Mouse (Mus musculus) stomach, embryonic 14.5 days (tissue): Measurements from ENCODE around the gene Efna3. TPM values are rescaled to one million over a fixed set of nuclear protein-coding genes. Genes with fewer than 3 reads are reported as not detected.

Source experiments
- ATAC-seq: fragments of 200-750 bp; cut with Nextera tagmentation; 2 replicates; pipeline ENCODE4 v1.8.0; 2017; ENCODE audit warnings: low read depth, moderate TSS enrichment; ENCODE audit not compliant: insufficient number of reproducible peaks, insufficient read depth, low FRiP score
- H3K27ac ChIP-seq: fragments of 300-500 bp; sonication (generic); 2 replicates; pipeline ENCODE4 v1.5.1; 2014; ENCODE audit warnings: mild to moderate bottlenecking, low read length, moderate library complexity, mixed read lengths
- H3K27me3 ChIP-seq: fragments of 300-500 bp; sonication (generic); 2 replicates; pipeline ENCODE4 v1.6.1; 2014; ENCODE audit warnings: low read length, control low read depth, mixed read lengths; ENCODE audit not compliant: control insufficient read depth, insufficient read depth
- H3K36me3 ChIP-seq: fragments of 300-500 bp; sonication (generic); 2 replicates; pipeline ENCODE4 v1.6.1; 2014; ENCODE audit warnings: mild to moderate bottlenecking, control low read depth, low read length, moderate library complexity, mixed read lengths; ENCODE audit not compliant: control insufficient read depth, insufficient read depth
- H3K4me1 ChIP-seq: fragments of 300-500 bp; sonication (generic); 2 replicates; pipeline ENCODE4 v1.6.1; 2014; ENCODE audit warnings: low read length, control low read depth, mixed read lengths; ENCODE audit not compliant: control insufficient read depth, insufficient read depth
- H3K4me2 ChIP-seq: fragments of 300-500 bp; sonication (generic); replicated peaks from 2 replicates; pipeline ENCODE4 v1.6.1; 2014; ENCODE audit warnings: low read depth, low read length, control low read depth
- H3K4me3 ChIP-seq: fragments of 300-500 bp; sonication (generic); 2 replicates; pipeline ENCODE4 v1.5.1; 2014; ENCODE audit warnings: low read depth, low read length, control low read depth
- H3K9ac ChIP-seq: fragments of 300-500 bp; sonication (generic); replicated peaks from 2 replicates; pipeline ENCODE4 v1.6.1; 2014; ENCODE audit warnings: low read depth, mild to moderate bottlenecking, control low read depth, low read length, moderate library complexity, mixed read lengths
- H3K9me3 ChIP-seq: fragments of 300-500 bp; sonication (generic); 2 replicates; pipeline ENCODE4 v1.6.1; 2016; ENCODE audit warnings: low read depth, low read length, control low read depth; ENCODE audit not compliant: control insufficient read depth
- WGBS: fragments of 180-500 bp; shearing (Covaris S2); extraction: QIAGEN DNeasy Blood & Tissue Kit; methylation state at CpG from one replicate; pipeline ENCODE4 v1.1.7; 2014; 5-methylcytosine and 5-hydroxymethylcytosine counted together
- polyA plus RNA-seq: library from polyadenylated mRNA; unstranded; fragments of >200 nt; fragmentation: Nextera tagmentation; extraction: Ambion mirVana; gene quantifications from 2 replicates; pipeline ENCODE4 v1.2.1, GENCODE M21; 2014

Efna3 gene
- polyA plus RNA-seq, 1 experiment from 2014 or later = 11.6 TPM

DNA sequence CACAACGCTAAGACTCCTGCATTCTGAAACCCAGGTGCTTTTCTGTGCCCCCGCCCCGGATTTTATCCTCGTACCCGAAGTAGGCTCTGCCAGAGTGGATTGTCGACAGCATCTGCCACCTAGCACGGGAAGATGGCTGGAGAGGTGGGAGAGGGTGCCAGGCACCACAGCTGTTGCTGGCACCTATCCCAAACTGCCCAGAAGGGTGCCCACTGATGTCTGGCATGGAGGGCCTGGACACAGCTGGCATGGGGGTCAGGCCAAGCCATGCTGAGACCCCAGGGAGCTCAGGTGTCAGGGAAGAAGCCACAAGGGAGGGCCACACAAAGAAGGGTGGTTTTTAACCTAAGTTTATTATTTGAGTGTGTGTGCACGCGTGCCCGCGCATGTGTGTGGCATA is 10.3 kb upstream of the Efna3 start:
- no peak overlapping the region for H3K27ac ChIP-seq
- H3K27me3 ChIP-seq = no peaks in the 10 kb centered on the region
- peaks cover 19% of the 10 kb centered on the region; the same call in 1 of the 2 replicates for H3K36me3 ChIP-seq
- H3K4me3 ChIP-seq = no peak overlapping the region
- no peak for ATAC-seq
- H3K4me2 ChIP-seq = no peak overlapping the region
- no peaks in the 10 kb centered on the region for H3K9me3 ChIP-seq
- WGBS = 68% methylated on average over 11 of the region's 11 CpGs
- peaks cover 21% of the 10 kb centered on the region for H3K4me1 ChIP-seq
- H3K9ac ChIP-seq = no peak overlapping the region

DNA sequence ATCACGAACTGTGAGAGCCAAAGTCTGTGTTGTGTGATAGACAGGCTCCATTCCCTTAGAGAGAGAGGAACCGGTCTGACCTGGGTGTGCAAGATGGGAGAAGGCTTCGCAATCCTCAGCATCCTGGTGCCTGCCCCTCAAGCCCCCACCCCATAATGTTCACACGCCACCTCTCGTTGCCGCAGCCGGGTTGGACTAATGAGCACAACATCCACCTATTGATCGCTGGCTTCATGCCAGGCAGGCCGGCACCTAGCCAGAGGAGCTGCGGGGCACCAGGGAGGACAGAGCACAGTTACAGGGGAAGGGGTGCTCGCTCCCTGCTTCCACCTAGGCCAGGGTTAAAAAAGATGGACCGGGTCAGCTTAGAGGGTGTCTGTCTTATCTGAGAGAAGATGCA is 9.7 kb upstream of the Efna3 start:
- Histone ChIP-seq H3K4me2 (no peak overlapping the region), H3K36me3 (peaks cover 19% of the 10 kb centered on the region; the same call in 1 of the 2 replicates), H3K27me3 (no peaks in the 10 kb centered on the region), H3K9ac (no peak overlapping the region), H3K27ac (0 out of 2 replicates have a peak overlapping the region, but pooled peaks have one; percentile 7), H3K4me3 (no peak overlapping the region), H3K4me1 (peaks cover 24% of the 10 kb centered on the region), H3K9me3 (no peaks in the 10 kb centered on the region)
- 46% methylated on average over 12 of the region's 12 CpGs for WGBS
- no peak for ATAC-seq

DNA sequence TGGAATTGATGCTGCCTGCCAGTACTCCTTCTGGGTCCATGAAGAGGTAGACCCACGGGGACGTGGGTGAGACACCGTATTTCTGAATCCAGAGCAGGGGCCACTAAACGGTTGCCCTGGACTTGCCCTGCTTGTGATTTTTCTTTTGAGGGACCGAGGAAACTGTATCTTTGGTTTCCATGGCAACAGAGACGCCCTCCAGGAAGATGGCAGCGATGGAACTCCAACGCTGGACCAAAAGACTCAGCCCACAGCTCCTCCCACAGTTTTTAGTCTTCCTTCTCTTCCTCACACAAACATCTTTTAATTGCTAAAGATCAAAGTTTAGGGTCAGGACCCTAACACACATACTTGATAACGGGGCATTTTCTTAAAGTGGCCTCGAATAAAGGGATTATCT is 9.2 kb upstream of the Efna3 start:
- no peaks in the 10 kb centered on the region for H3K9me3 ChIP-seq
- H3K4me3 ChIP-seq = no peak overlapping the region
- H3K4me2 ChIP-seq = no peak overlapping the region
- peaks cover 28% of the 10 kb centered on the region for H3K4me1 ChIP-seq
- H3K36me3 ChIP-seq = peaks cover 19% of the 10 kb centered on the region; the same call in 1 of the 2 replicates
- H3K9ac ChIP-seq = no peak overlapping the region
- H3K27me3 ChIP-seq = no peaks in the 10 kb centered on the region
- WGBS = 38% methylated on average over 10 of the region's 10 CpGs
- no peak overlapping the region for H3K27ac ChIP-seq
- ATAC-seq = no peak

DNA sequence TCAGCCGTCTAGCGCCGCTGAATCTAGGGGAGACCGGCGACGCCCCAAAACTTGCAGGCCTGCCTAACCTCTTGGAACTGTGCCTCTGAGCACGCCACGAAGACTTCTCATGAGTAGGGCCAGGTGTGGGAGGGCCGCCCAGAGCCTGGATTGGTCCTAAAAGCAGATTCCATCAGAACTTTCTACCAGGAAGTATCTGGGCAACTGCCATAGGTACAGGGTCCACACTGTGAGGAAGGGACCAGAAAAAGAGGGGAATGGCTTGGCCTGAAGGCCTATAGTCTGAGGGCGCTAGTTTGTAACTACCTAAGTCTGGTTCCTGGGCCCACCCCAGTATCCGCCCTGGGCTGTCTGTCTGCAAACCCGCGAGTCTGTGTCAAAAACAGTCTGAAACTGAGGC is 8.8 kb upstream of the Efna3 start:
- Histone ChIP-seq H3K4me3 (no peak overlapping the region), H3K4me1 (peaks cover 23% of the 10 kb centered on the region), H3K27me3 (no peaks in the 10 kb centered on the region), H3K27ac (no peak overlapping the region), H3K9me3 (no peaks in the 10 kb centered on the region), H3K9ac (no peak overlapping the region), H3K36me3 (peaks cover 19% of the 10 kb centered on the region; the same call in 1 of the 2 replicates), H3K4me2 (no peak overlapping the region)
- 56% methylated on average over 13 of the region's 13 CpGs for WGBS
- no peak for ATAC-seq

DNA sequence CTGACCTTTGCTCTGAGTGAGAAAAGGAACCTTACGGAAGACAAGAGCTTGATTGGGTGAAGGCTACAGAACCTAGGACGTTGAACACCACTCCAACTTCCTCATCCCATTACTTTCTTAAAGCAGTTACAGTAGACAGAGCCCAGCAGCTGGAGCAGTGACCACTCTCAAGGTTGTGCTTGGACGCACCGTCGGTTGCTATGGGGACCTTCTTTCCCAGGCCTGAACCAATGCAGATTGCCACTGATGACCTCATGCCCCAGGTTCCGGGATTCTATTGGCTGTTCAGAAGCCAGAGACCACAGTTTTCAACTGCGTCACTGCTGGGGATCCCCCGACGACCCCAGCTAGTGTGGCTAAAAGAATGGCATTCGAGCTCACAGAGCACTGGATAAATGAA is 8.2 kb upstream of the Efna3 start:
- H3K9ac ChIP-seq = no peak overlapping the region
- no peaks in the 10 kb centered on the region for H3K9me3 ChIP-seq
- H3K36me3 ChIP-seq = peaks cover 19% of the 10 kb centered on the region; the same call in 1 of the 2 replicates
- no peak overlapping the region for H3K27ac ChIP-seq
- 30% methylated on average over 10 of the region's 10 CpGs for WGBS
- H3K4me3 ChIP-seq = no peak overlapping the region
- no peak overlapping the region for H3K4me2 ChIP-seq
- H3K4me1 ChIP-seq = peaks cover 17% of the 10 kb centered on the region
- no peaks in the 10 kb centered on the region for H3K27me3 ChIP-seq
- no peak for ATAC-seq

DNA sequence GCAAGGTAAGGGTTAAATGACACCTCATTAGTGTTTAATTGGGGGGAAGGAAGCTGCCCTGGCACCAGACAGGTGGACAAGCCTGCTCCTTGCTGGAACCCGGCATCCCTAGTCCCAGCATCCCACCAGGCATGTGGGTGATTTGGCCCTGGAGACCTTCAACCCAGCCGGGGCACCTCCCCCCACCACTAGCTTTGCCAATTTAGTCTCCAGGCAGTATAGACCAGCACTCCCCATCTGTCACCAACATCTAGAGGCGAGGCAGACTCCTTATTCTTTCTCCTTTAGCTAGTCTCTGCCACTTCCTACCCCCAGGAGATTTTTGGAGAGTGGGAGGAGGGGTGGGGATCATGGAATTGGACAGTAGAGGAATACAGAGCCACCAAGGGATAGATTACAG is 7.6 kb upstream of the Efna3 start:
- no peak overlapping the region for H3K4me2 ChIP-seq
- no peak overlapping the region for H3K4me3 ChIP-seq
- H3K27me3 ChIP-seq = no peaks in the 10 kb centered on the region
- no peak overlapping the region for H3K9ac ChIP-seq
- WGBS = 53% methylated on average over 3 of the region's 3 CpGs
- H3K4me1 ChIP-seq = peaks cover 13% of the 10 kb centered on the region
- H3K27ac ChIP-seq = no peak overlapping the region
- no peak for ATAC-seq
- H3K36me3 ChIP-seq = peaks cover 19% of the 10 kb centered on the region; the same call in 1 of the 2 replicates
- no peaks in the 10 kb centered on the region for H3K9me3 ChIP-seq

DNA sequence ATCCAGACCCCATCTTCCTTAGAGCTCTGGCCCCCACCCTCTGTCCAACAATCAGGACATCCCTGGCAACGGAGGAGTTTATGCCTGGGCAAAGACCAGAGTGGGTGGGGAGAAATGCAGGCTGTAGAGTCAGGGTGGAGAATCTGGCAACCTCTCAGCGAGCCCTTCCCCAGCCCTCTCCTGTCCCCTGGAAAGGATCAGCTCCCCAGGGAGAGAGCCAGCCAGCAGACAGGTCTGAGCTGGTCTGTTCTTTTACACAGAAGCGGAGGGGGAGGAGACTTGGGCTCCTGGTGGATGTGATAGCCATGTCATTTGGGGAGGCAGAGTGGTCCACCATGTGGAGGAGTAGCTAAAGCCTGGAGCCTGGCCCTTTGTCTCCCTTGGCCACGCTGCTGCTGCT is 5.9 kb upstream of the Efna3 start:
- H3K9me3 ChIP-seq = no peaks in the 10 kb centered on the region
- no peak overlapping the region for H3K4me3 ChIP-seq
- WGBS = 23% methylated on average over 4 of the region's 4 CpGs
- no peak for ATAC-seq
- H3K27ac ChIP-seq = no peak overlapping the region
- peaks cover 8% of the 10 kb centered on the region; the same call in 1 of the 2 replicates for H3K36me3 ChIP-seq
- no peaks in the 10 kb centered on the region for H3K27me3 ChIP-seq
- peaks cover 13% of the 10 kb centered on the region for H3K4me1 ChIP-seq
- H3K4me2 ChIP-seq = no peak overlapping the region
- H3K9ac ChIP-seq = no peak overlapping the region

DNA sequence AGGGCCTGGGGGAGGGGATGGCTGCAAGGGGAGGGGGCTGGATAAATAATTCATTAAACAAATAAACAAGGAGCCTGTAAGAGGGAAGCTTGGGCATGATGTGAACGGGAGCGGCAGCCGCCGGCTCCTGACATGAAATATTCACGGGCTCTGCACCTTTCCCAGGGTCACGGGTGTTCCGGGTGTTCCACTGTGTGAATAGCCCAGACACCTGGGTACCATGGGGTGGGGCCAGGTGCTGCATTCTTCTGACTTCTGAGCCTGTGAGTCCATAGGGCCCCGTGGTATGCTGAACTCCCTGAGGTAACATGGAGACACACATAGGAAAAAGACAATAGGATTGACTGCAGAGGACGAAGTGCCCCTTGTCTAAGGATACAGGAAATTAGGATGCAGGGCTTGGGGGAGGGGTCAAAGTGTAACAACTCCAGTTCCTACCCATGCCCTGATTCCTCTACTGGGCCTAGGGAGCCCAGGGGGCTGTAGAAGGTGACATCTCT is 4.7 kb upstream of the Efna3 start:
- Histone ChIP-seq H3K36me3 (no peaks in the 10 kb centered on the region), H3K4me1 (peaks cover 7% of the 10 kb centered on the region), H3K4me2 (no peak overlapping the region), H3K9me3 (no peaks in the 10 kb centered on the region), H3K9ac (no peak overlapping the region), H3K27ac (no peak overlapping the region), H3K4me3 (no peak overlapping the region), H3K27me3 (no peaks in the 10 kb centered on the region)
- no peak for ATAC-seq
- WGBS = 25% methylated on average over 9 of the region's 9 CpGs

DNA sequence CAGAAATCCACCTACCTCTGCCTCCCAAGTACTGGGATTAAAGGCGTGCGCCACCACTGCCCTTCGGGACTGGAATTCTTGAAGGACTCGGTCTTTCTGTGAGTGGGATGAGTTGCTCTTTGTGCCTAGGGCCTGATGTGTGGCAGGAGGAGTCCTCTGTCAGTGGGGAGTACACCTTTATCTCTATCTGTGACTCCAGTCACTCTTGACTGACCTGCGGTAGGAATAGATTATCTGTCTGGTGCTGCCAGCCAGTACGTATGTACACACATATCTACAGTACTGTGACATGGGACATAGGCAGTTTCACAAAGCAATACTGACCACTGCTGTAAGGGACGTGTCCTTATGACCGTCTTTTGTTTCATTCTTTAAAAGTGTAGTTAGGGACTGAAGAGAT is 3.1 kb upstream of the Efna3 start:
- no peak overlapping the region for H3K4me3 ChIP-seq
- no peaks in the 10 kb centered on the region for H3K9me3 ChIP-seq
- H3K4me1 ChIP-seq = peaks cover 21% of the 10 kb centered on the region
- no peak overlapping the region for H3K27ac ChIP-seq
- no peak overlapping the region for H3K4me2 ChIP-seq
- ATAC-seq = no peak
- no peak overlapping the region for H3K9ac ChIP-seq
- 93% methylated on average over 8 of the region's 8 CpGs for WGBS
- H3K27me3 ChIP-seq = no peaks in the 10 kb centered on the region
- no peaks in the 10 kb centered on the region for H3K36me3 ChIP-seq
